ENCODE assay signal across 27 mouse cellular contexts in genomic region chr1:43537021-43537420, GRCm38 (mm10).
DNase-seq lines count a peak whose midpoint lies in the region; ATAC-seq lines count a peak whose summit lies in the region.
"Had no signal": no experiment of that assay in that cellular context is flagged by ENCODE, and none has a peak within 500 bp of the region (broad histone marks: within the 10 kb centered on the region; RNA-seq: fewer than 3 reads in every experiment).

No protein-coding gene starts in this region.

- DNase-seq in heart, postnatal 14 days: no peak
- peak; percentile 56 for DNase-seq in naive thymus-derived CD4-positive, alpha-beta T cell, adult 2 months (ENCODE audit: low read depth)
- no peak for DNase-seq in midbrain, embryonic 10.5 days (ENCODE audit: low spot score)
- no peak for DNase-seq in thymus, adult 18-20 months
- DNase-seq: adrenal gland, postnatal 14 days; cerebellum, adult 11 months; cerebellum, adult 2 months; cerebellum, adult 9-11 months; cerebellum, postnatal 36 days; embryo, embryonic 11 days; gastrocnemius, adult 2 months; gastrocnemius, postnatal 14 days; heart, adult 11 months; heart, postnatal 10 days; heart, postnatal 4 days; kidney, adult 11 months had no signal

- peaks cover 59% of the 10 kb centered on the region for H3K4me1 ChIP-seq in heart, embryonic 16.5 days (ENCODE audit: control insufficient read depth, insufficient read depth, low read length)
- H3K4me1 ChIP-seq in midbrain, embryonic 10.5 days: peaks cover 5% of the 10 kb centered on the region; the same call in 1 of the 2 replicates

- no peak overlapping the region for H3K4me3 ChIP-seq in heart, embryonic 16.5 days (ENCODE audit: low read length)
- no peak overlapping the region for H3K4me3 ChIP-seq in midbrain, embryonic 10.5 days
- H3K4me3 ChIP-seq: embryonic facial prominence, embryonic 10.5 days; embryonic facial prominence, embryonic 13.5 days; erythroblast, embryonic 14.5 days; forebrain, embryonic 12.5 days; forebrain, embryonic 15.5 days; gastrocnemius, adult 2 months; intestine, embryonic 15.5 days had no signal

- ATAC-seq in heart, embryonic 16.5 days (replicated peaks; ENCODE audit: extremely low read depth, insufficient read depth, low FRiP score): no peak
- ATAC-seq in activated CD4-positive, CD25-positive, alpha-beta regulatory T cell, adult 4 months: peak; percentile 44
- ATAC-seq: forebrain, embryonic 15.5 days; hindbrain, postnatal 0 days; intestine, embryonic 15.5 days had no signal

- no peaks in the 10 kb centered on the region for H3K27me3 ChIP-seq in heart, embryonic 16.5 days (ENCODE audit: control insufficient read depth, insufficient read depth, low read length)
- no peaks in the 10 kb centered on the region for H3K27me3 ChIP-seq in midbrain, embryonic 10.5 days (ENCODE audit: low read depth, poor library complexity, severe bottlenecking)
- H3K27me3 ChIP-seq: embryonic facial prominence, embryonic 13.5 days; forebrain, embryonic 12.5 days; forebrain, embryonic 15.5 days; intestine, embryonic 15.5 days had no signal

- no peak overlapping the region for H3K4me2 ChIP-seq in heart, embryonic 16.5 days (ENCODE audit: low read depth, low read length)
- H3K4me2 ChIP-seq: embryonic facial prominence, embryonic 13.5 days; forebrain, embryonic 12.5 days; forebrain, embryonic 15.5 days; heart, embryonic 11.5 days; hindbrain, embryonic 14.5 days; intestine, embryonic 15.5 days had no signal

- no peaks in the 10 kb centered on the region for H3K9me3 ChIP-seq in heart, embryonic 16.5 days (replicated peaks; ENCODE audit: control insufficient read depth, low read length)
- no peaks in the 10 kb centered on the region for H3K9me3 ChIP-seq in midbrain, embryonic 10.5 days (replicated peaks)
- H3K9me3 ChIP-seq: embryonic facial prominence, embryonic 10.5 days; embryonic facial prominence, embryonic 13.5 days; forebrain, embryonic 12.5 days; forebrain, embryonic 15.5 days; intestine, embryonic 15.5 days had no signal

- peaks cover 9% of the 10 kb centered on the region; the same call in 1 of the 2 replicates for H3K36me3 ChIP-seq in heart, embryonic 16.5 days (ENCODE audit: control insufficient read depth, insufficient read depth)
- H3K36me3 ChIP-seq in midbrain, embryonic 10.5 days: peaks cover 35% of the 10 kb centered on the region
- H3K36me3 ChIP-seq: forebrain, embryonic 15.5 days; intestine, embryonic 15.5 days had no signal

- intact Hi-C loops in heart, postnatal 14 days (cut with DNase I): loop anchor here (5.0 kb wide), 1 partner anchor 90 kb away; no protein-coding TSS in a partner anchor

- WGBS in heart, embryonic 16.5 days: 82% methylated on average over 3 of the region's 3 CpGs
- 89% methylated on average over 3 of the region's 3 CpGs for WGBS in midbrain, embryonic 10.5 days

- H3K9ac ChIP-seq in heart, embryonic 16.5 days (ENCODE audit: low read length): no peak overlapping the region
- H3K9ac ChIP-seq: embryonic facial prominence, embryonic 13.5 days; forebrain, embryonic 12.5 days; forebrain, embryonic 15.5 days; hindbrain, embryonic 14.5 days; intestine, embryonic 15.5 days had no signal

- H3K27ac ChIP-seq in heart, embryonic 16.5 days (ENCODE audit: low read length): 0 out of 2 replicates have a peak overlapping the region, but pooled peaks have one; percentile 9
- no peak overlapping the region for H3K27ac ChIP-seq in midbrain, embryonic 10.5 days (replicated peaks)
- H3K27ac ChIP-seq: embryonic facial prominence, embryonic 10.5 days; embryonic facial prominence, embryonic 13.5 days; forebrain, embryonic 12.5 days; gastrocnemius, adult 2 months; hindbrain, embryonic 14.5 days; hindbrain, postnatal 0 days; intestine, embryonic 15.5 days had no signal
